Mouse (Mus musculus): ENCODE data around the gene Adora3.
A peak's percentile ranks its signal among the peaks of the same experiment; 100 is the strongest.

Gene Adora3

GRCm38 (mm10) chr3:105870558-105870957, at the start of gene Adora3, which contains the start of gene Tmigd3:
Gene Adora3 (plus strand): TSS chr3:105870858.
Gene Tmigd3 (plus strand): TSS chr3:105870903.
- DNase-seq, result no peak

- DNase-seq, result no peak
These were observed 49.2 kb upstream of the Adora3 start for GRCm38 (mm10) chr3:105821504-105821903.

GRCm38 (mm10) chr3:105823609-105824008, 47.0 kb upstream of the Adora3 start:
- no peak for DNase-seq

- DNase-seq, result no peak
These were observed 46.6 kb upstream of the Adora3 start for GRCm38 (mm10) chr3:105824103-105824502.

GRCm38 (mm10) chr3:105824704-105825103, 46.0 kb upstream of the Adora3 start:
- DNase-seq, result no peak

- peak; percentile 50 for DNase-seq
These were observed 45.0 kb upstream of the Adora3 start for GRCm38 (mm10) chr3:105825501-105826161.

GRCm38 (mm10) chr3:105831584-105831983, 39.1 kb upstream of the Adora3 start:
- DNase-seq, result no peak

- no peak for DNase-seq
These were observed 34.8 kb upstream of the Adora3 start for GRCm38 (mm10) chr3:105835875-105836274.

GRCm38 (mm10) chr3:105836883-105837282, 33.8 kb upstream of the Adora3 start:
- no peak for DNase-seq

- DNase-seq, result no peak
These were observed 32.0 kb upstream of the Adora3 start for GRCm38 (mm10) chr3:105838655-105839054.

GRCm38 (mm10) chr3:105839836-105840235, 30.8 kb upstream of the Adora3 start:
- DNase-seq, result no peak

- DNase-seq, result no peak
These were observed 24.2 kb upstream of the Adora3 start for GRCm38 (mm10) chr3:105846294-105847069.

- no peak for DNase-seq
These were observed 16.9 kb upstream of the Adora3 start for GRCm38 (mm10) chr3:105853781-105854180.

- no peak for DNase-seq
These were observed 15.9 kb upstream of the Adora3 start for GRCm38 (mm10) chr3:105854786-105855185.

GRCm38 (mm10) chr3:105857513-105857912, 13.1 kb upstream of the Adora3 start:
- DNase-seq, result no peak

- DNase-seq, result no peak
These were observed 8.8 kb upstream of the Adora3 start for GRCm38 (mm10) chr3:105861747-105862366.

GRCm38 (mm10) chr3:105864123-105864522, 6.5 kb upstream of the Adora3 start:
- no peak for DNase-seq

GRCm38 (mm10) chr3:105865122-105865521, 5.5 kb upstream of the Adora3 start:
- DNase-seq, result no peak

- DNase-seq, result peak; percentile 21
These were observed 2.5 kb upstream of the Adora3 start for GRCm38 (mm10) chr3:105868135-105868534.

- no peak for DNase-seq
These were observed 1.4 kb downstream of the Adora3 start for GRCm38 (mm10) chr3:105872034-105872433.

GRCm38 (mm10) chr3:105872579-105872978, 1.9 kb downstream of the Adora3 start:
- DNase-seq, result no peak

- no peak for DNase-seq
These were observed 3.1 kb downstream of the Adora3 start for GRCm38 (mm10) chr3:105873451-105874445.

GRCm38 (mm10) chr3:105876022-105876421, 5.4 kb downstream of the Adora3 start:
- DNase-seq, result no peak
